Mouse (Mus musculus) granulocyte monocyte progenitor cell, adult 5-6 weeks (primary cell): ENCODE results near the gene Nrarp. TPM values are rescaled to one million over a fixed set of nuclear protein-coding genes. Genes with fewer than 3 reads are reported as not detected.

Experiments
- ATAC-seq: replicated peaks from 2 replicates; pipeline ENCODE4 v1.8.0; 2016; ENCODE audit warnings: mild to moderate bottlenecking, moderate TSS enrichment, inconsistent platforms; ENCODE audit not compliant: poor library complexity, severe bottlenecking
- total RNA-seq, 2 experiments: library from RNA; stranded (forward) in 1 of 2; stranded (reverse) in 1 of 2; fragments of 200-712, 200-1000 nt in 1 of 2; fragments of >200 nt in 1 of 2; fragmentation: Nextera tagmentation in 1 of 2; gene quantifications; 2 replicates each; pipeline ENCODE4 v1.2.3; 2014 to 2017

The Nrarp gene
- total RNA-seq (2014; fragmentation: Nextera tagmentation) (0.62 TPM in 1 of 2 replicates, not detected in the other), total RNA-seq (2017) (0.39 and 0.72 TPM in 2 replicates)

GRCm38 (mm10) chr2:25180478-25180903 lies at the start of gene Nrarp:
TSS of gene Nrarp (plus strand) at chr2:25180758.
- ATAC-seq, result peak; percentile 87

GRCm38 (mm10) chr2:25131601-25132000 lies 49.0 kb upstream of the Nrarp start:
- no peak; the same call in 1 of the 2 replicates for ATAC-seq

DNA sequence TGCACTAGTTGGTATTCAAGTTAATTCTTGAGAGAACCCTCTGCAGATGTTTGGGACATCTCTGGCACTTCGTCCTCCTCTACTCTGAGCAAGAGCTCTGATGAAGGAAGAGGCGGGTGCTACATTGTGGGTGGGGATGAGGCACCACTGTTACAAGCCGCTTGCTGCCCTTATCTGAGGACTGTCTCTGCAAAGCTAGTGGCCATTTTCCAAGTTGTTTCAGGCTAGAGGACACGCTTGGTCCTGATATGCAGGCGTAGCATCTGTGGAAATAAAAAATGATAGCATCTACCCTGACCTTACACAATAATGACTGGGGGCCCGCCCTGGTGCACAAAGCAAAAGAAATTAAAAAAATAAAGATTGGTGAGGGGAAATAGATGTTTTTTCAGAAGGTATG lies 42.7 kb upstream of the Nrarp start:
- no peak for ATAC-seq

GRCm38 (mm10) chr2:25141185-25141584 lies 39.4 kb upstream of the Nrarp start:
- ATAC-seq, result no peak

DNA sequence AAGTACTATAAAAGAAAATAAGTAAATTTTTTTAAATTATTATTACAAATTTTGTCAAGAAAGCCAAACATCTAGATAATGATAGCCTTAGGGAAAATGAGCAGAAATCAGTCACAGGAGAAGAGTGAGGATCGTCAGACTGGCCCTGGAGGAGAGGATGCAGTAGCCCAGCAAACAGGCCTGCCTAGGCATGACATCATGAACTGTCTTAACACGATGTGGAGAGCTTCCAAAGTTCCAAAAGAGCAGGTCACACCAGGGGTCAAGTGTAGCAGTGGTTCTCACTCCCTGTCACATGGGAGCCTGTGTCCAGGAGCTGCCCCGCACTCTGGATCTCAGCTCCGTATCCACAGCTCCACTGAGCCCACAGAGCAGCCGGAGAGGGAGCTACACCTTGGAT lies 38.6 kb upstream of the Nrarp start:
- ATAC-seq, result no peak

GRCm38 (mm10) chr2:25145346-25145745 lies 35.2 kb upstream of the Nrarp start:
- no peak for ATAC-seq

- no peak for ATAC-seq
Measured at GRCm38 (mm10) chr2:25147398-25147797, 33.2 kb upstream of the Nrarp start.

DNA sequence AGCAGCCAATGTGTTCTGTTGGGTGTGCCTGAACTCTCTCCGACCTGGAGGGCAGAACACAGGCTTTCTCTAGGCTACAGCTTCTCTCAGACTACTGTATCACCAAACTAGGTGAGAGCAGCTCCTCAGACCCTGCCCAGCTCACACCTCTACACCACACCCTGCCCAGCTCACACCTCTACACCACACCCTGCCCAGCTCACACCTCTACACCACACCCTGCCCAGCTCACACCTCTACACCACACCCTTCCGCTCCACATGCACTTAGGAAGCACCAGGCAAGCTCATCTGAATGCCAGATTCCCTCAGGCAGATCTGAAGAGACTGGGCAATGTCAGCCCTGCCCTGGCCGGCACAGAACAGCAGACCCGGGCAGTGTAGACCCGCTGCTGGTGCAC lies 32.7 kb upstream of the Nrarp start:
- ATAC-seq, result no peak

- ATAC-seq, result no peak
Measured at GRCm38 (mm10) chr2:25149643-25150042, 30.9 kb upstream of the Nrarp start.

DNA sequence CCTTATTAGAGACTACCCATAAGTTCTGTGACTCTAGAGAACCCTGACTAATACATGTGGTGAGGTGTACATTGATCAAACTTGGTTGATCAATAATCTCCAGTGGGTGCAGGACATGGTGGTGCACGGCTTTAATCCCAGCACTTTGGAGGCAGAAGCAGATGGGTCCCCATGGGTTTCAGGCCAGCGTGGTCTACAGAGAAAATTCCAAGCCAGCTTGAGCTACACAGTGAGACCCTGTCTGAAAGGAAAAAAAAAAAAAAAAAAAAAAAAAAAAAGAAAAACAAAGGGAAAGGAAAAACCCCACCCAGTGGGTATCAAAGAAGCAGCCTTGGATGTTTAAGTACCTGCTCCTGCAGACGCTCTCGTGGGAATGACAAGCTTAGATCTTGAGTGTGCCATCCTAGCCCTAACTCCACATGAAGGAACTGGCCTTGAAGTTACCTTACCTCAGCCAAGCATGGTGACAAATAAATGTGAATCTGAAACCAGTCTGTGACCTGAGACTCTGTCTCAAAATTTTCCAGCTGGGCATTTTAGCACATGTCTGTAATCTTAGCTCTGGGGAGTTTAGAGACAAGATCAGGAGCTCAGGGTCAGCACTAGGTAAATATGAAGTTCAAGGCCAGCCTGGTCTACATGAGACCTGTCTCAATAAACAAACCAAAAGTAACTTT lies 29.1 kb upstream of the Nrarp start:
- no peak for ATAC-seq

DNA sequence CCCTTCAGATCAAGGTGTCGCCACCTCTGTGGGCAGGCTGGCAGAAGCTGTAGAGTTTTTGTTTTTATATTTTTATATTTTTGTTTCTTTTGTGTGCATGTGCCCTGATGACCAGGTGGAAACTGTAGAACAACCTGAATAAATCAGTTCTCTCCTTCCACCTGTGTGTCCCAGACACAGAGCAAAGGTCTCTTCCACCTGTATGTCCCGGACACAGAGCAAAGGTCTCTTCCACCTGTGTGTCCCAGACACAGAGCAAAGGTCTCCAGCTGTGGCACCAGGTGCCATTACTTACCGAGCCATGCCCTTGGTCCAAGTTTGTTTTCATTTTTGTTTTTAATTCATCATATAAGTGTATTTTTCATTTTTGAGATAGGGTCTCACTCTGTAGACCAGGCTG lies 24.4 kb upstream of the Nrarp start:
- no peak for ATAC-seq

GRCm38 (mm10) chr2:25156990-25157389 lies 23.6 kb upstream of the Nrarp start:
- no peak for ATAC-seq

GRCm38 (mm10) chr2:25157655-25158054 lies 22.9 kb upstream of the Nrarp start:
- ATAC-seq, result peak; percentile 63

DNA sequence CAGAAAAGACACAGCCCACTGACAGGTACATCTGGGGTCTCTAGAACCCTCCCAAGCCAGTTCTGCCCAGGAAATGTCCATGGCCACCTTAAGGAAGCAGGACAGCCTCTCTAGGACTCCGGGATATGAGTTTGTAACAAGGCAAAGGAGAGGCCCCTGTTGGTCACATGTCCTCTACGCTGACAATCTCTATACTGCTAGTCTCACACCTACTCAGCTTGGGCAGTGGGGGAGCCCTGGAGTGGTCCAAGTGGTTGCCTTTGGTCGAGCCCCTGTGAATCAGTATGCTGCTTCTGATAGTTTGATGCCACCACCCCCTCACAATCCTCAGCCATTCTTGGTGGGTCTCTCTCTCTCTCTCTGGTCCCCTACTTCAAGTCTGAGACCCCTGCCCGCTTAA lies 13.1 kb upstream of the Nrarp start:
- no peak for ATAC-seq

GRCm38 (mm10) chr2:25167919-25168664 lies 12.5 kb upstream of the Nrarp start:
- no peak for ATAC-seq

- no peak for ATAC-seq
Measured at GRCm38 (mm10) chr2:25168665-25168978, 11.9 kb upstream of the Nrarp start.

GRCm38 (mm10) chr2:25169778-25170177 lies 10.8 kb upstream of the Nrarp start:
- ATAC-seq, result no peak

DNA sequence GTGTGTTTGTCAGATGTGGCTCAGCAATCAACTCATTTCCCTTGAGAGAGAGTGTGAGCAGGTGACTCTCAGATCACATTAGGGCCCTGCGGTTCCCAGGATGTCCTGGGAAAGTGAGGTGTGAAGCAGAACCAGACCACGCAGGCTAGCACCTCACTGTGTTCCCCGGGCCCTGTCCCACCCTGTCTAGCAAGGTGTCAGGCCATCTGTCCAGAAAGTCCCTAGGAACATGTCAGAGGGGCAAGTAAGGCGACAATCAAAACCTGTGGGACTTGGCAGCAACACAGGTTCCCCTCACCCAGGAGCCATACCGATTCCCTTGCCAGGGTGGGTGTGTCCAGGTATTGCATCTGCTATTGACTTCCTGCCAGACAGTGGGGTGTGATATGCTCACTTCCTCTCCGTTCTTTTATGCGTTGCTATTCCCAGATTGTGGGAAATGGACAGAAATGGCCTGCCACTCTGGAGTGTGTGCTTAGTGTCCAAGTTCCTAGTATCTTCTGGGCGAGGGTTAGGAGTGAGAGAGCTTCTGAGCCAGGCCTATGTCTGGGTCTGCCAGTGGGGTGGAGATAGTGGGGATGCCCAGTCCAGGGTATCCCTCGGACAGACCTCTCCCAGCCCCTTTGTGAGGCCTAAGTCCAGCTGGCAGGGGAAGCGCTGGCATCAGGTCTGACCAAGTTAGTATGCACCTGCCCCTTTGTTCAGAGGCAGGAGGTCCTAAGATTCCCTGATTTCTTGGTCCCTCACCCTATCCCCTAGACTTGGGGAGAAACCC lies 10.0 kb upstream of the Nrarp start:
- peak; percentile 41; the same call in 1 of the 2 replicates for ATAC-seq

DNA sequence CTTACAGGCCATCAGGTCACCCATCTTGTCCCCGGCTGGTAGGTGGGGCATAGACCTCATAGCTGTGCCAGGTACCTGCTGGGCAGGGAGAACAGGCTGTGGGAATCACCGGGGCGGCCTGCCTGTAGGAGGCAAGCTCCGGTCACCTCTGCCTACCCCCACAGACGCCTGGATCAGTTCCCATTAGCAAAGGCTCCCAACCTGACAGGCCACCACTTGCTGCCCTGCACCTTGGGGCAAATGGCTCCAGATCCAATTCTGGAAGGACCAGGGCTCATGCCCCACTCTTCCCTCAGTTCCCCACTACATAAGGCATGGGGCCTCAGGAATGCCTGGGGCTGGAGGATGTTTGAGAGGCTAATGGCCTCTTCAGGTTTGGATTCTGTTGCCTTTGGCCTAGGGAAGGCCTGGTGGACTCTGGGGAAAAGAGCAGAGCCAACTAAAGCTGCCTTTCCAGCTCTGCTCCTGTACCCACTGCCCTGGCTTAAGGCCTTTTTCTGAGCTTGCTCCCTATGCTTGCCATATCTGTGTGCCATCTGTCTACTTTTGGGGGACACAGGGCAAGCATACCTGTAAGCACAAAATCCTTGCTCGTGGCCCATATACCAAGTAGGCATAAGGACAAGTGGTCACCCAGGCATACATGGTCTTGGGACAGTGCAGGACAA lies 9.3 kb upstream of the Nrarp start:
- no peak for ATAC-seq

- ATAC-seq, result no peak
Measured at GRCm38 (mm10) chr2:25171769-25172153, 8.8 kb upstream of the Nrarp start.

DNA sequence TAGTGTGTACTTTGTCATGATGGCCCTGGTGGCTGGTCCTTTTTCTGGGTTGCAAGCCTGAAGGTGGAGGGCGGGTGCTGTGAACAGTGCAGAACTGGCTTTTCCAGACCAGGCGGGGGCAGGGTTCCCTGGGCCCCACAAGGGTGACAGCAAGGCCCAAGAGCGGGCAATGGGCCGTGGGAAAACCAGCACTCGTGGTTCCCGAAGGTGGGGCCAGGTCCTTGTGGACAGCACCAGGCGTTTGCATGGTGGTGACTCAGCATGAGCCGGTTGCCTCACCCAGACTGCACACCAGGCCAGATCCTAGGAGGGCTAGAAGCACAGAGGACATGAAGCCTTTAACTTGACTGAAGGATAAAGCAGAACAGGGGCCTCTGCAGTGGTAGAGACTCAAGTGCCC lies 7.9 kb upstream of the Nrarp start:
- ATAC-seq, result peak; percentile 65
